Comparison of ENCODE assay signal across 26 mouse cellular contexts in the genomic region with DNA sequence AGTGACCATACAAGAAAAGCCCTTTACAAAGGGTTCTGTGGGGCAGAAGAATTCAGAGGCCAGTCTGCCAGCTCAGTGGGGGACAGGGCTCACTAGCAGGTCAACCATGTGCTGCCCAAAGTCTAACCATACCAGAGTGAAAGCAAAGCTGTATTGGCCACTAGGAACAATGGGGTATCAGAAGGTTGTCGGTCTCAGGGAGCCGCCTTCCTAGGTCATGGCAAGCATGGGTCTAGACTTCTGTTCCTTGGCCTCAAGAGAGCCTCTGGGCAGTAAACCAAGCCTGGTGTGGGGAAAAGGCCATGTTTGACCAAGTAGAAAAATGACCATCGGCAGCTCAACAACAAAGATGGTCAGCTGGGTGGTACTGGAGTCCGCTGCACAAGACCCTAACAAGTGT. TPM values are rescaled to one million over a fixed set of nuclear protein-coding genes. Genes with fewer than 3 reads are reported as not detected.
A peak's percentile ranks its signal among the peaks of the same experiment; 100 is the strongest.
DNase-seq lines count a peak whose midpoint lies in the region; ATAC-seq and TF ChIP-seq lines count a peak whose summit lies in the region.
"Had no signal": no experiment of that assay in that cellular context is flagged by ENCODE, and none has a peak within 500 bp of the region (broad histone marks: within the 10 kb centered on the region; RNA-seq: fewer than 3 reads in every experiment).

No protein-coding gene starts in this region.

- 0 out of 2 replicates have a peak, but pooled peaks have one; percentile 9 for ATAC-seq in liver, postnatal 0 days
- no peak for ATAC-seq in liver, embryonic 11.5 days (replicated peaks; ENCODE audit: low FRiP score)
- ATAC-seq in hindbrain, embryonic 16.5 days, result no peak
- ATAC-seq: forebrain, postnatal 0 days; hindbrain, postnatal 0 days had no signal

- no peaks in the 10 kb centered on the region for H3K27me3 ChIP-seq in liver, postnatal 0 days (ENCODE audit: insufficient read depth, low read length)
- H3K27me3 ChIP-seq in liver, embryonic 11.5 days (replicated peaks; ENCODE audit: control insufficient read depth, insufficient read depth, low read length), result no peaks in the 10 kb centered on the region
- no peaks in the 10 kb centered on the region for H3K27me3 ChIP-seq in hindbrain, embryonic 16.5 days (replicated peaks; ENCODE audit: control insufficient read depth, insufficient read depth, low read length)
- H3K27me3 ChIP-seq: embryonic facial prominence, embryonic 13.5 days; heart, embryonic 13.5 days; liver, embryonic 13.5 days; midbrain, embryonic 15.5 days; stomach, embryonic 15.5 days had no signal

- peaks cover 5% of the 10 kb centered on the region; the same call in 1 of the 2 replicates for H3K4me1 ChIP-seq in liver, postnatal 0 days (ENCODE audit: insufficient read depth)
- H3K4me1 ChIP-seq in liver, embryonic 11.5 days (replicated peaks; ENCODE audit: control insufficient read depth, insufficient read depth, low read length), result no peaks in the 10 kb centered on the region; the same call in none of the 2 replicates
- peaks cover 3% of the 10 kb centered on the region; the same call in 1 of the 2 replicates for H3K4me1 ChIP-seq in hindbrain, embryonic 16.5 days (ENCODE audit: control insufficient read depth, insufficient read depth, low read depth, low read length)
- H3K4me1 ChIP-seq: embryonic facial prominence, embryonic 13.5 days; midbrain, embryonic 15.5 days; stomach, embryonic 15.5 days had no signal

- H3K4me2 ChIP-seq in liver, postnatal 0 days (ENCODE audit: low read depth, low read length), result no peak overlapping the region
- H3K4me2 ChIP-seq in liver, embryonic 11.5 days, result no peak overlapping the region
- H3K4me2 ChIP-seq in hindbrain, embryonic 16.5 days (ENCODE audit: low read length), result no peak overlapping the region
- H3K4me2 ChIP-seq: embryonic facial prominence, embryonic 13.5 days; heart, embryonic 13.5 days; liver, embryonic 13.5 days; midbrain, embryonic 15.5 days; stomach, embryonic 15.5 days had no signal

- H3K9ac ChIP-seq in liver, postnatal 0 days (replicated peaks), result no peak overlapping the region
- no peak overlapping the region for H3K9ac ChIP-seq in liver, embryonic 11.5 days (ENCODE audit: low read depth, low read length)
- H3K9ac ChIP-seq in hindbrain, embryonic 16.5 days (ENCODE audit: low read depth, low read length), result no peak overlapping the region
- H3K9ac ChIP-seq: embryonic facial prominence, embryonic 13.5 days; forebrain, postnatal 0 days; heart, embryonic 13.5 days; liver, embryonic 13.5 days; midbrain, embryonic 15.5 days; stomach, embryonic 15.5 days had no signal

- no peak overlapping the region for H3K27ac ChIP-seq in liver, postnatal 0 days (ENCODE audit: low read depth)
- H3K27ac ChIP-seq in liver, embryonic 11.5 days (ENCODE audit: low read depth, low read length), result no peak overlapping the region
- H3K27ac ChIP-seq in hindbrain, embryonic 16.5 days (ENCODE audit: low read depth, low read length), result no peak overlapping the region
- H3K27ac ChIP-seq: embryonic facial prominence, embryonic 13.5 days; gastrocnemius, adult 2 months; heart, embryonic 13.5 days; hindbrain, postnatal 0 days; liver, embryonic 13.5 days; midbrain, embryonic 15.5 days; stomach, embryonic 15.5 days had no signal

- 91% methylated on average over 4 of the region's 4 CpGs for WGBS in liver, postnatal 0 days (ENCODE audit: insufficient replicate concordance)
- WGBS in liver, embryonic 11.5 days, result 90% methylated on average over 4 of the region's 4 CpGs
- 94% methylated on average over 4 of the region's 4 CpGs for WGBS in hindbrain, embryonic 16.5 days

- peak; percentile 44 to 66 for DNase-seq in cerebellum, postnatal 25 days
- DNase-seq in cerebellum, adult 9-11 months, result no peak
- no peak for DNase-seq in liver, postnatal 0 days
- DNase-seq in liver, embryonic 11.5 days (ENCODE audit: low spot score), result no peak
- peak; percentile 57 for DNase-seq in adrenal gland, postnatal 25 days
- DNase-seq in kidney, postnatal 25 days, result peak; percentile 72 to 75
- no peak for DNase-seq in embryo, embryonic 11 days
- DNase-seq: forebrain, postnatal 0 days; gastrocnemius, adult 2 months; liver, embryonic 13.5 days; right cerebral cortex, adult 18-20 months; thymus, postnatal 14 days had no signal

- H3K4me3 ChIP-seq in liver, postnatal 0 days (ENCODE audit: low read depth, low read length), result no peak overlapping the region
- no peak overlapping the region for H3K4me3 ChIP-seq in liver, embryonic 11.5 days (ENCODE audit: low read depth, low read length)
- no peak overlapping the region for H3K4me3 ChIP-seq in hindbrain, embryonic 16.5 days (ENCODE audit: low read length)
- H3K4me3 ChIP-seq: embryonic facial prominence, embryonic 13.5 days; gastrocnemius, adult 2 months; heart, embryonic 13.5 days; liver, embryonic 13.5 days; midbrain, embryonic 15.5 days; stomach, embryonic 15.5 days had no signal

- no peaks in the 10 kb centered on the region for H3K9me3 ChIP-seq in liver, postnatal 0 days (ENCODE audit: low read length)
- no peaks in the 10 kb centered on the region for H3K9me3 ChIP-seq in liver, embryonic 11.5 days (ENCODE audit: control insufficient read depth, low read length)
- H3K9me3 ChIP-seq in hindbrain, embryonic 16.5 days (ENCODE audit: control insufficient read depth, low read length), result no peaks in the 10 kb centered on the region
- H3K9me3 ChIP-seq: embryonic facial prominence, embryonic 13.5 days; heart, embryonic 13.5 days; liver, embryonic 13.5 days; midbrain, embryonic 15.5 days; stomach, embryonic 15.5 days had no signal

- TF ChIP-seq CTCF in liver, postnatal 0 days (IDR thresholded peaks at IDR 0.05; ENCODE audit: low read depth), result no peak

- TF ChIP-seq EP300 in liver, postnatal 0 days (IDR thresholded peaks at IDR 0.05; ENCODE audit: low read depth), result no peak

- peaks cover 83% of the 10 kb centered on the region for H3K36me3 ChIP-seq in liver, postnatal 0 days (replicated peaks; ENCODE audit: insufficient read depth, low read length)
- peaks cover 21% of the 10 kb centered on the region for H3K36me3 ChIP-seq in liver, embryonic 11.5 days (ENCODE audit: control insufficient read depth, insufficient read depth, low read length)
- H3K36me3 ChIP-seq in hindbrain, embryonic 16.5 days (ENCODE audit: control insufficient read depth, insufficient read depth, low read length), result peaks cover 16% of the 10 kb centered on the region

RNA-seq across cellular contexts. Expression of a gene that starts 13.2 kb away (rescaled TPM):
- 65.4 and 71.2 TPM in 2 replicates for polyA plus RNA-seq in liver, postnatal 0 days (2015; fragmentation: Nextera tagmentation; extraction: Ambion mirVana)
- polyA plus RNA-seq in liver, embryonic 11.5 days (2014; fragmentation: Nextera tagmentation; extraction: Ambion mirVana), result 24.9 and 25.4 TPM in 2 replicates
- total RNA-seq in adrenal gland, postnatal 25 days (2021), result 91.2 and 94.1 TPM in 2 replicates
- 148 and 167 TPM in 2 replicates for polyA plus RNA-seq in hindbrain, embryonic 16.5 days (2015; fragmentation: Nextera tagmentation; extraction: Ambion mirVana)

RNA-seq across cellular contexts. Expression of a gene that starts 21.3 kb away (rescaled TPM):
- polyA plus RNA-seq in liver, postnatal 0 days (2015; fragmentation: Nextera tagmentation; extraction: Ambion mirVana), result 6.2 and 7.0 TPM in 2 replicates
- 16.4 and 19.4 TPM in 2 replicates for polyA plus RNA-seq in liver, embryonic 11.5 days (2014; fragmentation: Nextera tagmentation; extraction: Ambion mirVana)
- 22.7 and 23.9 TPM in 2 replicates for total RNA-seq in adrenal gland, postnatal 25 days (2021)
- 22.5 and 23.1 TPM in 2 replicates for polyA plus RNA-seq in hindbrain, embryonic 16.5 days (2015; fragmentation: Nextera tagmentation; extraction: Ambion mirVana)

RNA-seq across cellular contexts. Expression of a gene that starts 21.3 kb away (rescaled TPM):
- polyA plus RNA-seq in liver, postnatal 0 days (2015; fragmentation: Nextera tagmentation; extraction: Ambion mirVana), result 37.2 and 38.0 TPM in 2 replicates
- polyA plus RNA-seq in liver, embryonic 11.5 days (2014; fragmentation: Nextera tagmentation; extraction: Ambion mirVana), result 52.9 and 55.8 TPM in 2 replicates
- 64.6 and 66.8 TPM in 2 replicates for total RNA-seq in adrenal gland, postnatal 25 days (2021)
- polyA plus RNA-seq in hindbrain, embryonic 16.5 days (2015; fragmentation: Nextera tagmentation; extraction: Ambion mirVana), result 33.1 and 37.0 TPM in 2 replicates

RNA-seq across cellular contexts. Expression of a gene that starts 21.8 kb away (rescaled TPM):
- polyA plus RNA-seq in liver, postnatal 0 days (2015; fragmentation: Nextera tagmentation; extraction: Ambion mirVana), result 0.43 TPM in 1 of 2 replicates, not detected in the other
- polyA plus RNA-seq in liver, embryonic 11.5 days (2014; fragmentation: Nextera tagmentation; extraction: Ambion mirVana), result not detected in 2 replicates
- not detected in 2 replicates for total RNA-seq in adrenal gland, postnatal 25 days (2021)
- not detected in 2 replicates for polyA plus RNA-seq in hindbrain, embryonic 16.5 days (2015; fragmentation: Nextera tagmentation; extraction: Ambion mirVana)
- total RNA-seq: forebrain, postnatal 0 days; gastrocnemius, adult 2 months; granulocyte monocyte progenitor cell, adult 5-6 weeks; heart, postnatal 36 days; hindbrain, postnatal 0 days; layer of hippocampus, postnatal 14 days; left cerebral cortex, postnatal 25 days; megakaryocyte, adult 5-6 weeks had no signal
- polyA plus RNA-seq: C2C12; cortical plate, adult 2 months; embryonic facial prominence, embryonic 13.5 days; forebrain, postnatal 0 days; heart, embryonic 13.5 days; hindbrain, postnatal 0 days; liver, embryonic 13.5 days; lung, embryonic 16.5 days; stomach, embryonic 15.5 days had no signal

Comparison
In these comparisons a context has a peak if more than half of its experiments do, and no peak if none do; other contexts are left out.
1. DNase-seq: peak in cerebellum, postnatal 25 days (2 of 2), adrenal gland, postnatal 25 days (single experiment) and kidney, postnatal 25 days (2 of 2); none in cerebellum, adult 9-11 months (single experiment), liver, postnatal 0 days (single experiment), liver, embryonic 11.5 days (single experiment) and embryo, embryonic 11 days (single experiment).